Mouse (Mus musculus): Measurements from ENCODE around the gene Elmo3.

Elmo3 gene

DNA sequence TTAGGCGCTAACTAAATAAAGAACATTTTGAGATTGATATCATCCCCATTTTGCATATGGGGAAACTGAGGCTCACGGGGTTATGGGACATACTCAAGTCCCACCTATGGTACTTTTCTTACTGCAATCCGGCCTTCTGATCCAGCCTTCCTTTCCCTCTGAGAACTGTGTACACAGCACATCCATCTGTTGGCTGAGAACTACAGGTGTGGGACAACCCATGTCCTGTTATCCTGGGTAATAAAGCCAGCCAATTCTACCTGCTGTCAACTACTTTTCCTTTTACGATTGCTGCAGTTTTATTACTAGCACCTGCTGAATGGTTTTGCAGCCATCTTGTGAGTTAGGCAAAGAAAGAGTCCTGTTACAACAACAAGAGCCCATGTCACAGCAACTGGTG lies 49.1 kb downstream of the Elmo3 start:
- no peak for DNase-seq (ENCODE audit: low spot score)

DNA sequence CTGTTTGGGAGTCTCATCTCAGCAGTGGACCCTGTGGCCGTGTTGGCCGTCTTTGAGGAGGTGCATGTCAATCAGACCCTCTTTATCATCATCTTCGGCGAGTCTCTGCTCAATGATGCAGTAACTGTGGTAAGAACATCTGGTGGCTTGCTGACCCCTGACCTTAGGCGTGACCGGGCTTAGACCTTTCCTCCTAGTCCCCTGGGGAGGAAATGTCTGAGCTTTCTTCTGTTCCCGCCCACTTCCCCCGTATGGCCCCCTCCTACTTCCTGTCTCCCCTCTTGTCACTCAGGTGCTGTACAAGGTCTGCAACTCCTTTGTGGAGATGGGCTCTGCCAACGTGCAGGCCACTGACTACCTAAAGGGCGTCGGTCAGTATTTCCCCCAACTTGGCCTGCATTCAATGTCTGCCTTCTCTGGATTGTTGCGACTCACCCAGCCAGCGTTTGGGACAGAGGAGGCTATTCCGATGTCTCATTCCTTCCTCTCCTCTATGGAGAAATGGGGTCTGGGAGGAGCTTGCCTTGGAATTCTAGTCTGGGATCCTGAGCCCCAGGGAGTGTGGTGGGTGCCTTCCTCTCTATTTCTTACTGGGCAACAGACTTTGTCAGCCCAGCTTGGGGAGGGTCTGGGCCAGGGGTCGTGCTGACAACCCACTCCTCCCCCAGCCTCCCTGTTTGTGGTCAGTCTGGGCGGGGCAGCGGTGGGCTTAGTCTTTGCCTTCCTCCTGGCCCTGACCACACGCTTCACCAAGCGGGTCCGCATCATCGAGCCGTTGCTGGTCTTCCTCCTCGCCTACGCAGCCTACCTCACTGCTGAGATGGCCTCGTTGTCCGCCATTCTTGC lies 50.0 kb downstream of the Elmo3 start:
- no peak for DNase-seq (ENCODE audit: low spot score)

DNA sequence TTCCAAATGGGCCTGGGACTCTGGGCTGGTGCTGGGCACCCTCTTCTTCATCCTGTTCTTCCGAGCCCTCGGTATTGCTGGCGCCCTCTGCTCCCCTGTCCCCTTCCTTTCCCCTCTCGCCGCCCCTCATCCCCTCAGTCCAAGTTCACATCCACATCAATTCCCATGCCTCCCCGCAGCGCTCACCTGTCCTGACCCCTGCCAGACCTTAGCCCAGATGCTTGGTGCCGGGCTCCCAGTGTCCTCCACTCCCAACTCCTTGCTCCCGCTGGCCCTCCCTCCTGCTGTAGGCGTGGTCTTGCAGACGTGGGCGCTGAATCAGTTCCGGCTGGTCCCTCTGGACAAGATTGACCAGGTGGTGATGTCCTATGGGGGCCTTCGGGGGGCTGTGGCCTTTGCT lies 51.3 kb downstream of the Elmo3 start:
- no peak for DNase-seq (ENCODE audit: low spot score)

DNA sequence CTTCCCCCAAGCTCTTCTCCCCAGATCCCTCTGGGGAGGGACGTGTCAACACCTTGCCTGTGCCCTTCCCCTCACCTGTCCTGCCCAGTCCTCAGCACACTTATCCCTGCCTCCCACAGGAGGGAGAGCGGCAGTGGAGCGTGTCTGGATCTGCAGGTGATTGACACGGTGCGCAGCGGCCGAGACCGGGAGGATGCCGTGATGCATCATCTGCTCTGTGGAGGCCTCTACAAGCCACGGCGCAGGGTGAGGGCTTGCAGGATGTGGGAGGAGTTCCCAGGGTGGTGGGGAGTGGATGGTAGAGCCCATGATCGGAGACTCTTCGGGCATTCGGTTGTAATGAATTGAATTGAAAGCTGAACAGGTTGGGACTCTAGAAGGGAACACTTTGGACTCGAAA lies 53.8 kb downstream of the Elmo3 start:
- no peak for DNase-seq (ENCODE audit: low spot score)

DNA sequence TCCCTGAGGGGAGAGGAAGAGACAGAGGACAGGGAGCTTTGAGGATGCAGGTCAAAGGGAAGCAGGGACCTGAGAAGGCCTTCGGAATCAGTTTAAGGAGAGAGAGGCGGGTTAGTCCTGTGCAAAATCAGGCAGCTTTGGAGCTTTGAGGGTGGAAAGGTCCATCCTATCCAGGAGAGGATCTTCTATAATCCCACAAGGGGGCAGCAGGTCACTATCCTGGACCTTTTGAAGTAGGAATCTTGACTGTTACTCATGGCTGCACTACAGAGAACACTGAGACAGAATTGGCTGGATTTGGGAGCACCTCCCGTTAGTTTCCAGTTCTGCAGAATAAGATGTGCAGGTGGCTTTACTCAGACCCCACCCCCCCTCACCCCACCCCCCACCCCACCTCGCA lies 54.2 kb downstream of the Elmo3 start:
- no peak for DNase-seq (ENCODE audit: low spot score)

All from ovary, postnatal 14 days (tissue).